Mouse (Mus musculus) C2C12 (cell line): Measurements from ENCODE around the gene Mansc1.

Experiments
- CTCF ChIP-seq: IDR thresholded peaks from one replicate; pipeline ENCODE4 v1.5.1; 2011; ENCODE audit not compliant: control insufficient read depth, insufficient read depth, insufficient read length
- FOSL1 ChIP-seq: IDR thresholded peaks from one replicate; pipeline ENCODE4 v1.8.0; 2011; ENCODE audit warnings: mild to moderate bottlenecking, low read length; ENCODE audit not compliant: poor library complexity, insufficient read depth, severe bottlenecking
- MAX ChIP-seq: IDR thresholded peaks from one replicate; pipeline ENCODE4 v1.6.1; 2011; ENCODE audit warnings: mild to moderate bottlenecking, control low read depth
- USF1 ChIP-seq: IDR thresholded peaks from one replicate; pipeline ENCODE4 v1.6.1; 2011; ENCODE audit warnings: low read depth, mild to moderate bottlenecking, control low read depth, moderate library complexity

- no peak for TF ChIP-seq CTCF
- no peak for TF ChIP-seq MAX
- no peak for TF ChIP-seq USF1
- TF ChIP-seq FOSL1: no peak
Observed at GRCm38 (mm10) chr6:134582110-134582509, 50.2 kb downstream of the Mansc1 start.
